Mouse (Mus musculus) thymus, adult 2 months (tissue): ENCODE measurements around the gene Mrnip.

Experiments used
- CTCF ChIP-seq: fragments of 200-500 bp; IDR thresholded peaks from 2 replicates; pipeline ENCODE4 v1.5.1; 2012; ENCODE audit warnings: mild to moderate bottlenecking, control low read depth, low read length, moderate library complexity, borderline replicate concordance; ENCODE audit not compliant: control insufficient read depth, poor library complexity, insufficient read depth; ENCODE audit errors: extremely low read depth
- POLR2A ChIP-seq: fragments of 200-500 bp; IDR thresholded peaks from 2 replicates; pipeline ENCODE4 v1.6.1; 2012; ENCODE audit warnings: mild to moderate bottlenecking, low read length, control low read depth, moderate library complexity; ENCODE audit not compliant: control insufficient read depth, poor library complexity, insufficient read depth; ENCODE audit errors: extremely low read depth

DNA sequence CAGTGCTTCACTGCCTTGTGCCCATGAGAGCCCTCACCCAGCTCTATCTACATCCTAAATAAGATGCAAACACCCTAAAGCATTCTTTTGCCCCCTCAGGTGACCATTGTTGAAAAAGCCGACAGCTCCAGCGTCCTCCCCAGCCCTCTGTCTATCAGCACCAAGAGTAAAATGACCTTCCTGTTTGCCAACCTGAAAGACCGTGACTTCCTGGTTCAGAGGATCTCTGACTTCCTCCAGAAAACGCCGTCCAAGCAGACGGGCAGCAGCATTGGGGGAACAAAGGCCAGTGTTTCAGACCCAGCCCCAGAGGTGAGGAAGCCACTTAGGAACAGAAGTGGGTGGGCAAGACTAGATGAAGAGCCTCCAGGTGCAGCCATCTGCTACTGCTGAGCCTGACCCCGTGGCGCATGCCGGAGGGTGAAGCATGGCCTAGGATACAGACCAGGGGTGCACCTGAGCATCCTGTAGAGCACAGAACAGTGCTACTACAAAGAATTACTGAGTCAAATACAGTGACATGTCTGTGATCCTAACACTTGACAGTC is 24.6 kb upstream of the Mrnip start:
- TF ChIP-seq POLR2A (no peak), CTCF (no peak)
